Comparison of ENCODE assay signal across 8 mouse cellular contexts in genomic region chr13:78210029-78210747, GRCm38 (mm10). TPM values are rescaled to one million over a fixed set of nuclear protein-coding genes. Genes with fewer than 3 reads are reported as not detected.
DNase-seq lines count a peak whose midpoint lies in the region; ATAC-seq lines count a peak whose summit lies in the region.

No protein-coding gene starts in this region.

- 1% methylated on average over 38 of the region's 38 CpGs for WGBS in lung, embryonic 15.5 days
- under 1% methylated on average over 38 of the region's 38 CpGs for WGBS in forebrain, embryonic 11.5 days
- WGBS in midbrain, embryonic 14.5 days: under 1% methylated on average over 38 of the region's 38 CpGs

- H3K4me3 ChIP-seq in lung, embryonic 15.5 days: peak overlapping the region; percentile 34
- H3K4me3 ChIP-seq in brown adipose tissue, adult 24 weeks (ENCODE audit: insufficient read depth, low read depth, low read length): peak overlapping the region; percentile 32
- peak overlapping the region; percentile 33 for H3K4me3 ChIP-seq in forebrain, embryonic 11.5 days (ENCODE audit: low read depth, low read length)
- H3K4me3 ChIP-seq in midbrain, embryonic 14.5 days (replicated peaks; ENCODE audit: low read depth, low read length): peak overlapping the region; percentile 38

- no peak overlapping the region for H3K9ac ChIP-seq in lung, embryonic 15.5 days
- peak overlapping the region; percentile 65 for H3K9ac ChIP-seq in forebrain, embryonic 11.5 days (ENCODE audit: low read length)
- peak overlapping the region; percentile 64 for H3K9ac ChIP-seq in midbrain, embryonic 14.5 days (replicated peaks; ENCODE audit: low read length)

- no peaks in the 10 kb centered on the region for H3K9me3 ChIP-seq in lung, embryonic 15.5 days
- H3K9me3 ChIP-seq in forebrain, embryonic 11.5 days (ENCODE audit: control insufficient read depth, low read length): no peaks in the 10 kb centered on the region
- H3K9me3 ChIP-seq in midbrain, embryonic 14.5 days (ENCODE audit: control insufficient read depth, low read length): no peaks in the 10 kb centered on the region

- H3K27me3 ChIP-seq in lung, embryonic 15.5 days: peaks cover 71% of the 10 kb centered on the region
- H3K27me3 ChIP-seq in forebrain, embryonic 11.5 days (ENCODE audit: control insufficient read depth, insufficient read depth, low read length): peaks cover 27% of the 10 kb centered on the region
- peaks cover 8% of the 10 kb centered on the region; the same call in 1 of the 2 replicates for H3K27me3 ChIP-seq in midbrain, embryonic 14.5 days (ENCODE audit: control insufficient read depth, insufficient read depth, low read length)

- no peak overlapping the region for H3K27ac ChIP-seq in lung, embryonic 15.5 days
- H3K27ac ChIP-seq in brown adipose tissue, adult 24 weeks (replicated peaks; ENCODE audit: low read depth, low read length): no peak overlapping the region
- H3K27ac ChIP-seq in forebrain, embryonic 11.5 days (ENCODE audit: low read depth, low read length): peak overlapping the region; percentile 74
- H3K27ac ChIP-seq in midbrain, embryonic 14.5 days (replicated peaks; ENCODE audit: low read depth, low read length): peak overlapping the region; percentile 80

- H3K36me3 ChIP-seq in lung, embryonic 15.5 days: no peaks in the 10 kb centered on the region
- H3K36me3 ChIP-seq in forebrain, embryonic 11.5 days (ENCODE audit: control insufficient read depth, insufficient read depth, low read length): no peaks in the 10 kb centered on the region
- no peaks in the 10 kb centered on the region for H3K36me3 ChIP-seq in midbrain, embryonic 14.5 days (ENCODE audit: control insufficient read depth, insufficient read depth, low read length)

- no peak for DNase-seq in lung, postnatal 14 days
- DNase-seq in forebrain, embryonic 11.5 days (ENCODE audit: low spot score): peak; percentile 78
- peak; percentile 61 for DNase-seq in kidney, postnatal 10 days
- peak; percentile 83 for DNase-seq in midbrain, embryonic 14.5 days
- no peak for DNase-seq in urinary bladder, adult 18-20 months (ENCODE audit: low spot score in 2 of 2)
- DNase-seq in spleen, postnatal 14 days (ENCODE audit: low spot score in 2 of 2): no peak

- ATAC-seq in lung, embryonic 15.5 days (ENCODE audit: borderline replicate concordance, extremely low read depth, low FRiP score, low TSS enrichment): peak; percentile 44; the same call in 1 of the 2 replicates
- peak; percentile 52 for ATAC-seq in forebrain, embryonic 11.5 days (replicated peaks; ENCODE audit: low FRiP score)
- ATAC-seq in midbrain, embryonic 14.5 days (ENCODE audit: low FRiP score, low TSS enrichment): peak; percentile 70

- H3K4me1 ChIP-seq in lung, embryonic 15.5 days: peaks cover 4% of the 10 kb centered on the region; the same call in 1 of the 2 replicates
- no peaks in the 10 kb centered on the region; the same call in 1 of the 2 replicates for H3K4me1 ChIP-seq in brown adipose tissue, adult 24 weeks (ENCODE audit: control insufficient read depth, insufficient read depth, insufficient read length, low read length)
- peaks cover 38% of the 10 kb centered on the region for H3K4me1 ChIP-seq in forebrain, embryonic 11.5 days (replicated peaks; ENCODE audit: control insufficient read depth, insufficient read depth, low read length)
- H3K4me1 ChIP-seq in midbrain, embryonic 14.5 days (ENCODE audit: control insufficient read depth, insufficient read depth, low read length): peaks cover 44% of the 10 kb centered on the region

- H3K4me2 ChIP-seq in lung, embryonic 15.5 days: peak overlapping the region; percentile 64
- H3K4me2 ChIP-seq in forebrain, embryonic 11.5 days (ENCODE audit: low read depth, low read length, severe bottlenecking): peak overlapping the region; percentile 72
- peak overlapping the region; percentile 72 for H3K4me2 ChIP-seq in midbrain, embryonic 14.5 days (ENCODE audit: low read length)

RNA-seq across cellular contexts. Expression of gene Nr2f1, which starts 10.6 kb away (rescaled TPM):
- 4.9 and 5.7 TPM in 2 replicates for polyA plus RNA-seq in lung, embryonic 15.5 days (2015; fragmentation: Nextera tagmentation; extraction: Ambion mirVana)
- 1.1 and 1.2 TPM in 2 replicates for polyA plus RNA-seq in brown adipose tissue, adult 24 weeks (2012; ENCODE audit: insufficient read depth, insufficient read length, missing spikeins)
- polyA plus RNA-seq in forebrain, embryonic 11.5 days (2014; fragmentation: Nextera tagmentation; extraction: Ambion mirVana): 110 and 122 TPM in 2 replicates
- polyA plus RNA-seq in midbrain, embryonic 14.5 days (2014; fragmentation: Nextera tagmentation; extraction: Ambion mirVana): 67.5 and 72.4 TPM in 2 replicates

Comparison
In these comparisons a context has a peak if more than half of its experiments do, and no peak if none do; other contexts are left out.
1. H3K27ac ChIP-seq: peak in forebrain, embryonic 11.5 days (single experiment) and midbrain, embryonic 14.5 days (single experiment); none in lung, embryonic 15.5 days (single experiment) and brown adipose tissue, adult 24 weeks (single experiment).
2. DNase-seq: peak in forebrain, embryonic 11.5 days (single experiment), kidney, postnatal 10 days (single experiment) and midbrain, embryonic 14.5 days (single experiment); none in lung, postnatal 14 days (single experiment), urinary bladder, adult 18-20 months (0 of 2) and spleen, postnatal 14 days (0 of 2).
3. RNA of gene Nr2f1, which starts 10.6 kb away (polyA plus RNA-seq): 110 to 122 TPM in forebrain, embryonic 11.5 days and 67.5 to 72.4 TPM in midbrain, embryonic 14.5 days; 4.9 to 5.7 TPM in lung, embryonic 15.5 days and 1.1 to 1.2 TPM in brown adipose tissue, adult 24 weeks; every median in the first group is over 10 times any median in the second.
4. Peak in every context shown above with its lines, with median percentiles within 50 percentile points of each other: ATAC-seq, H3K4me2 ChIP-seq and H3K4me3 ChIP-seq.